Mouse (Mus musculus): ENCODE measurements around the gene Crtap.

Gene Crtap

GRCm38 (mm10) chr9:114389905-114390748 lies at the start of gene Crtap:
TSS of gene Crtap (minus strand) at chr9:114390675.
- in situ Hi-C loops (cut with MboI; ENCODE audit: low sequenced_read_pairs): no loop called here

- in situ Hi-C loops (cut with MboI; ENCODE audit: low sequenced_read_pairs): no loop called here
These were observed 45.2 kb upstream of the Crtap start for GRCm38 (mm10) chr9:114435668-114436067.

GRCm38 (mm10) chr9:114428103-114428834 lies 37.8 kb upstream of the Crtap start:
- in situ Hi-C loops (cut with MboI; ENCODE audit: low sequenced_read_pairs): no loop called here

- in situ Hi-C loops (cut with MboI; ENCODE audit: low sequenced_read_pairs): no loop called here
These were observed 37.0 kb upstream of the Crtap start for GRCm38 (mm10) chr9:114427425-114427824.

- in situ Hi-C loops (cut with MboI; ENCODE audit: low sequenced_read_pairs): no loop called here
These were observed 35.7 kb upstream of the Crtap start for GRCm38 (mm10) chr9:114426201-114426600.

- in situ Hi-C loops (cut with MboI; ENCODE audit: low sequenced_read_pairs): no loop called here
These were observed 35.1 kb upstream of the Crtap start for GRCm38 (mm10) chr9:114425576-114425975.

- in situ Hi-C loops (cut with MboI; ENCODE audit: low sequenced_read_pairs): no loop called here
These were observed 31.3 kb upstream of the Crtap start for GRCm38 (mm10) chr9:114421797-114422196.

- in situ Hi-C loops (cut with MboI; ENCODE audit: low sequenced_read_pairs): no loop called here
These were observed 30.6 kb upstream of the Crtap start for GRCm38 (mm10) chr9:114421045-114421444.

- in situ Hi-C loops (cut with MboI; ENCODE audit: low sequenced_read_pairs): no loop called here
These were observed 30.0 kb upstream of the Crtap start for GRCm38 (mm10) chr9:114420443-114420842.

- in situ Hi-C loops (cut with MboI; ENCODE audit: low sequenced_read_pairs): loop anchor here (5.0 to 10.0 kb wide), 2 partner anchors 79 to 167 kb away; no protein-coding TSS in a partner anchor
These were observed 27.7 kb upstream of the Crtap start for GRCm38 (mm10) chr9:114418187-114418586.

GRCm38 (mm10) chr9:114416646-114417517 lies 26.4 kb upstream of the Crtap start:
- in situ Hi-C loops (cut with MboI; ENCODE audit: low sequenced_read_pairs): loop anchor here (5.0 to 10.0 kb wide), 2 partner anchors 80 to 168 kb away; no protein-coding TSS in a partner anchor

- in situ Hi-C loops (cut with MboI; ENCODE audit: low sequenced_read_pairs): loop anchor here (5.0 to 10.0 kb wide), 2 partner anchors 82 to 169 kb away; no protein-coding TSS in a partner anchor
These were observed 25.2 kb upstream of the Crtap start for GRCm38 (mm10) chr9:114415701-114416100.

- in situ Hi-C loops (cut with MboI; ENCODE audit: low sequenced_read_pairs): loop anchor here (10.0 kb wide), 1 partner anchor 171 kb away; no protein-coding TSS in a partner anchor
These were observed 23.4 kb upstream of the Crtap start for GRCm38 (mm10) chr9:114413866-114414265.

GRCm38 (mm10) chr9:114412406-114412805 lies 21.9 kb upstream of the Crtap start:
- in situ Hi-C loops (cut with MboI; ENCODE audit: low sequenced_read_pairs): loop anchor here (10.0 kb wide), 1 partner anchor 172 kb away; no protein-coding TSS in a partner anchor

GRCm38 (mm10) chr9:114411295-114411694 lies 20.8 kb upstream of the Crtap start:
- in situ Hi-C loops (cut with MboI; ENCODE audit: low sequenced_read_pairs): loop anchor here (10.0 kb wide), 1 partner anchor 174 kb away; no protein-coding TSS in a partner anchor

- in situ Hi-C loops (cut with MboI; ENCODE audit: low sequenced_read_pairs): loop anchor here (10.0 kb wide), 1 partner anchor 174 kb away; no protein-coding TSS in a partner anchor
These were observed 19.9 kb upstream of the Crtap start for GRCm38 (mm10) chr9:114410313-114410862.

- in situ Hi-C loops (cut with MboI; ENCODE audit: low sequenced_read_pairs): no loop called here
These were observed 17.2 kb upstream of the Crtap start for GRCm38 (mm10) chr9:114407676-114408075.

GRCm38 (mm10) chr9:114401685-114402080 lies 11.2 kb upstream of the Crtap start:
- in situ Hi-C loops (cut with MboI; ENCODE audit: low sequenced_read_pairs): no loop called here

GRCm38 (mm10) chr9:114400949-114401684 lies 10.6 kb upstream of the Crtap start, which contains the start of the genes Glb1 and Tmppe:
TSS of gene Glb1 (plus strand) at chr9:114401076.
TSS of gene Tmppe (plus strand) at chr9:114401105.
- in situ Hi-C loops (cut with MboI; ENCODE audit: low sequenced_read_pairs): no loop called here
